Mouse (Mus musculus): ENCODE results near the gene Slc30a5.

DNA sequence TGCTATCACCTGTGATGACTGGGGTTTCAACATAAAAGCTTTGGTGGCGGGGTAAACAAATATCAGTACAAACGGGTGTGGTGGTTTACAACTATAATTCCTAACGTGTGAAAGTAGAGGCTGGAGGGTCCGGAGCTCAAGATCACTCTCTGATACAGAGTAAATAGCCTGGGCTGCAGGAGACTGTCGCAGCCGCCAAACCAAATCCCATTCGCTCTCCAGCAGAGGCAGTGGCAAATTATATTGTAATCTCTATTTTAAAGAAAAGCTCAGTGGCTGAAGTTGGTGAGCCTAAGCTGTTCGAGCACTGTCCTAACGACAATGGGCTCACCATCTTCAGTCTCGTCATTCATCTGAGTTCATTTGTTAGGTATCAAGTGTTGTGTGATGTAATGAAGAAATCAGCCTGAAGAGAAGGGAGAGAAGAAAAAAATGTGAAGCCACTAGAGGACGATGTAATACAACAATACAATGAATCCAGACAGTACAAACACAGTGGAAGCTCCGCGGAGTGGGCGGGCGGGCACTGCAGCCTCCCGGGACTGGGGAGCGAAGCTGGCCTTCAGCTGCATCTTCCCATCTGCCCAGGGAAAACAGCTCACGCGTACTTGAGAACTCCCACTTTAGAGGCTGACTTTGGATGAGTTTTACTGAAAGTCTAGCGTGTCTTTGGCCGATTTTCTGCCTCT is 13.8 kb upstream of the Slc30a5 start:
- TF ChIP-seq USF1 (IDR thresholded peaks at IDR 0.05; ENCODE audit: low read depth) = no peak
- no peak for TF ChIP-seq POLR2AphosphoS2 (IDR thresholded peaks at IDR 0.05; ENCODE audit: insufficient read length, low read depth)
- TF ChIP-seq MAX (IDR thresholded peaks at IDR 0.05; ENCODE audit: low read depth) = no peak
- no peak for TF ChIP-seq POLR2A (IDR thresholded peaks at IDR 0.05; ENCODE audit: insufficient read length, low read depth)
- no peak for TF ChIP-seq TCF12 (IDR thresholded peaks at IDR 0.05; ENCODE audit: insufficient read depth, poor library complexity, severe bottlenecking)
- TF ChIP-seq E2F4 (IDR thresholded peaks at IDR 0.05; ENCODE audit: insufficient read depth) = no peak
- no peak for TF ChIP-seq MYOG (IDR thresholded peaks at IDR 0.05; ENCODE audit: control insufficient read depth in 1 of 3, insufficient read depth in 1 of 3, insufficient read length in 2 of 3, low read depth in 2 of 3)
- no peak for TF ChIP-seq REST (IDR thresholded peaks at IDR 0.05; ENCODE audit: insufficient read depth, insufficient read length)
- TF ChIP-seq MYOD1 (IDR thresholded peaks at IDR 0.05; ENCODE audit: control insufficient read depth in 1 of 3, insufficient read length in 2 of 3, low read depth in 2 of 3) = no peak

Data from myocyte (in vitro differentiated cells).